Mouse (Mus musculus): ENCODE data around the gene Ush2a. TPM values are rescaled to one million over a fixed set of nuclear protein-coding genes. Genes with fewer than 3 reads are reported as not detected.

Ush2a gene
- polyA plus RNA-seq, 1 experiment from 2014 or later = not detected

- Histone ChIP-seq H3K27me3 (ENCODE audit: insufficient read depth, low read length) (no peaks in the 10 kb centered on the region), H3K9me3 (ENCODE audit: low read length) (no peaks in the 10 kb centered on the region), H3K4me2 (ENCODE audit: low read depth, low read length) (no peak overlapping the region), H3K4me1 (ENCODE audit: insufficient read depth) (no peaks in the 10 kb centered on the region), H3K4me3 (ENCODE audit: low read depth, low read length) (no peak overlapping the region), H3K27ac (ENCODE audit: low read depth) (no peak overlapping the region), H3K9ac (replicated peaks) (no peak overlapping the region), H3K36me3 (replicated peaks; ENCODE audit: insufficient read depth, low read length) (no peaks in the 10 kb centered on the region)
- no peak for ATAC-seq
- WGBS (ENCODE audit: insufficient replicate concordance) = 50% methylated on average over 1 of the region's 1 CpGs
- TF ChIP-seq EP300 (IDR thresholded peaks at IDR 0.05; ENCODE audit: low read depth) (no peak), CTCF (IDR thresholded peaks at IDR 0.05; ENCODE audit: low read depth) (0 out of 2 replicates have a peak, but pooled peaks have one; percentile 2)
- no peak for DNase-seq
Measured at GRCm38 (mm10) chr1:188385180-188385579, 123.4 kb downstream of the Ush2a start.

- no peak overlapping the region for H3K4me3 ChIP-seq (ENCODE audit: low read depth, low read length)
- no peak overlapping the region for H3K4me2 ChIP-seq (ENCODE audit: low read depth, low read length)
- no peak overlapping the region for H3K9ac ChIP-seq (replicated peaks)
- ATAC-seq = peak; percentile 13; the same call in 1 of the 2 replicates
- no peaks in the 10 kb centered on the region for H3K36me3 ChIP-seq (replicated peaks; ENCODE audit: insufficient read depth, low read length)
- H3K9me3 ChIP-seq (ENCODE audit: low read length) = no peaks in the 10 kb centered on the region
- WGBS (ENCODE audit: insufficient replicate concordance) = 50% methylated on average over 7 of the region's 7 CpGs
- no peak overlapping the region for H3K27ac ChIP-seq (ENCODE audit: low read depth)
- TF ChIP-seq EP300 (IDR thresholded peaks at IDR 0.05; ENCODE audit: low read depth) = no peak
- no peak for TF ChIP-seq CTCF (IDR thresholded peaks at IDR 0.05; ENCODE audit: low read depth)
- no peak for DNase-seq
- H3K4me1 ChIP-seq (ENCODE audit: insufficient read depth) = no peaks in the 10 kb centered on the region
- no peaks in the 10 kb centered on the region for H3K27me3 ChIP-seq (ENCODE audit: insufficient read depth, low read length)
Measured at GRCm38 (mm10) chr1:188385733-188386261, 124.0 kb downstream of the Ush2a start.

GRCm38 (mm10) chr1:188387321-188387720, 125.5 kb downstream of the Ush2a start:
- no peak overlapping the region for H3K27ac ChIP-seq (ENCODE audit: low read depth)
- DNase-seq = no peak
- H3K9ac ChIP-seq (replicated peaks) = no peak overlapping the region
- H3K4me3 ChIP-seq (ENCODE audit: low read depth, low read length) = no peak overlapping the region
- ATAC-seq = no peak; the same call in 1 of the 2 replicates
- no peaks in the 10 kb centered on the region for H3K36me3 ChIP-seq (replicated peaks; ENCODE audit: insufficient read depth, low read length)
- H3K27me3 ChIP-seq (ENCODE audit: insufficient read depth, low read length) = no peaks in the 10 kb centered on the region
- WGBS (ENCODE audit: insufficient replicate concordance) = 39% methylated on average over 3 of the region's 3 CpGs
- TF ChIP-seq EP300 (IDR thresholded peaks at IDR 0.05; ENCODE audit: low read depth) (no peak), CTCF (IDR thresholded peaks at IDR 0.05; ENCODE audit: low read depth) (no peak)
- no peaks in the 10 kb centered on the region for H3K4me1 ChIP-seq (ENCODE audit: insufficient read depth)
- no peaks in the 10 kb centered on the region for H3K9me3 ChIP-seq (ENCODE audit: low read length)
- H3K4me2 ChIP-seq (ENCODE audit: low read depth, low read length) = no peak overlapping the region

GRCm38 (mm10) chr1:188387820-188388471, 126.1 kb downstream of the Ush2a start:
- Histone ChIP-seq H3K9ac (replicated peaks) (no peak overlapping the region), H3K27ac (ENCODE audit: low read depth) (0 out of 2 replicates have a peak overlapping the region, but pooled peaks have one; percentile 22)
- ATAC-seq = peak; percentile 84

GRCm38 (mm10) chr1:188390080-188390479, 128.3 kb downstream of the Ush2a start:
- Histone ChIP-seq H3K4me1 (ENCODE audit: insufficient read depth) (no peaks in the 10 kb centered on the region), H3K27ac (ENCODE audit: low read depth) (no peak overlapping the region), H3K27me3 (ENCODE audit: insufficient read depth, low read length) (no peaks in the 10 kb centered on the region), H3K36me3 (replicated peaks; ENCODE audit: insufficient read depth, low read length) (no peaks in the 10 kb centered on the region), H3K9ac (replicated peaks) (no peak overlapping the region), H3K9me3 (ENCODE audit: low read length) (no peaks in the 10 kb centered on the region), H3K4me2 (ENCODE audit: low read depth, low read length) (no peak overlapping the region), H3K4me3 (ENCODE audit: low read depth, low read length) (no peak overlapping the region)
- DNase-seq (no peak), ATAC-seq (no peak)
- WGBS (ENCODE audit: insufficient replicate concordance) = 62% methylated on average over 6 of the region's 6 CpGs
- no peak for TF ChIP-seq EP300 (IDR thresholded peaks at IDR 0.05; ENCODE audit: low read depth)
- TF ChIP-seq CTCF (IDR thresholded peaks at IDR 0.05; ENCODE audit: low read depth) = no peak

More at GRCm38 (mm10) chr1:188387820-188388471, 126.1 kb downstream of the Ush2a start:
- Histone ChIP-seq H3K4me1 (ENCODE audit: insufficient read depth) (no peaks in the 10 kb centered on the region), H3K4me3 (ENCODE audit: low read depth, low read length) (no peak overlapping the region), H3K36me3 (replicated peaks; ENCODE audit: insufficient read depth, low read length) (no peaks in the 10 kb centered on the region), H3K9me3 (ENCODE audit: low read length) (no peaks in the 10 kb centered on the region), H3K4me2 (ENCODE audit: low read depth, low read length) (no peak overlapping the region), H3K27me3 (ENCODE audit: insufficient read depth, low read length) (no peaks in the 10 kb centered on the region)
- DNase-seq = no peak
- 33% methylated on average over 2 of the region's 2 CpGs for WGBS (ENCODE audit: insufficient replicate concordance)
- TF ChIP-seq CTCF (IDR thresholded peaks at IDR 0.05; ENCODE audit: low read depth) = no peak
- TF ChIP-seq EP300 (IDR thresholded peaks at IDR 0.05; ENCODE audit: low read depth) = peak; percentile 86

GRCm38 (mm10) chr1:188407176-188407575, 145.4 kb downstream of the Ush2a start:
- no peak overlapping the region for H3K4me2 ChIP-seq (ENCODE audit: low read depth, low read length)
- DNase-seq (no peak), ATAC-seq (no peak)
- H3K27me3 ChIP-seq (ENCODE audit: insufficient read depth, low read length) = no peaks in the 10 kb centered on the region
- no peak overlapping the region for H3K27ac ChIP-seq (ENCODE audit: low read depth)
- 62% methylated on average over 4 of the region's 4 CpGs for whole genome bisulfite sequencing (ENCODE audit: insufficient replicate concordance)
- H3K4me1 ChIP-seq (ENCODE audit: insufficient read depth) = no peaks in the 10 kb centered on the region
- H3K36me3 ChIP-seq (replicated peaks; ENCODE audit: insufficient read depth, low read length) = no peaks in the 10 kb centered on the region
- no peak overlapping the region for H3K4me3 ChIP-seq (ENCODE audit: low read depth, low read length)
- H3K9ac ChIP-seq (replicated peaks) = no peak overlapping the region
- no peak for TF ChIP-seq EP300 (IDR thresholded peaks at IDR 0.05; ENCODE audit: low read depth)
- TF ChIP-seq CTCF (IDR thresholded peaks at IDR 0.05; ENCODE audit: low read depth) = no peak
- no peaks in the 10 kb centered on the region for H3K9me3 ChIP-seq (ENCODE audit: low read length)
